Comparison of ENCODE assay signal across 10 mouse cellular contexts in genomic region chr1:39537631-39538380, GRCm38 (mm10). TPM values are rescaled to one million over a fixed set of nuclear protein-coding genes. Genes with fewer than 3 reads are reported as not detected.
DNase-seq lines count a peak whose midpoint lies in the region; ATAC-seq and TF ChIP-seq lines count a peak whose summit lies in the region.
"Had no signal": no experiment of that assay in that cellular context is flagged by ENCODE, and none has a peak within 500 bp of the region (broad histone marks: within the 10 kb centered on the region; RNA-seq: fewer than 3 reads in every experiment).

No protein-coding gene starts in this region.

- TF ChIP-seq CTCF in forebrain, postnatal 0 days (IDR thresholded peaks at IDR 0.05; ENCODE audit: low read depth): no peak
- no peak for TF ChIP-seq CTCF in kidney, postnatal 0 days (IDR thresholded peaks at IDR 0.05; ENCODE audit: low read depth)

- H3K4me1 ChIP-seq in forebrain, embryonic 15.5 days: peaks cover 22% of the 10 kb centered on the region
- H3K4me1 ChIP-seq in forebrain, postnatal 0 days (ENCODE audit: insufficient read depth): 0 out of 2 replicates have a peak, but pooled peaks cover 3% of the 10 kb centered on the region
- H3K4me1 ChIP-seq in kidney, postnatal 0 days (replicated peaks; ENCODE audit: insufficient read depth, low read length): peaks cover 5% of the 10 kb centered on the region; the same call in 1 of the 2 replicates
- H3K4me1 ChIP-seq in liver, embryonic 12.5 days: peaks cover 21% of the 10 kb centered on the region

- H3K4me3 ChIP-seq in forebrain, embryonic 15.5 days: no peak overlapping the region
- H3K4me3 ChIP-seq in forebrain, postnatal 0 days (ENCODE audit: low read depth, low read length): no peak overlapping the region
- H3K4me3 ChIP-seq in kidney, postnatal 0 days (replicated peaks; ENCODE audit: low read depth, low read length): no peak overlapping the region
- H3K4me3 ChIP-seq in liver, embryonic 12.5 days: no peak overlapping the region
- H3K4me3 ChIP-seq: heart, embryonic 15.5 days; layer of hippocampus, adult 2 months had no signal

- no peak for ATAC-seq in forebrain, embryonic 15.5 days (replicated peaks)
- no peak for ATAC-seq in forebrain, postnatal 0 days
- ATAC-seq in kidney, postnatal 0 days (replicated peaks; ENCODE audit: low FRiP score, low read depth): no peak
- no peak for ATAC-seq in liver, embryonic 12.5 days

- no peak overlapping the region for H3K27ac ChIP-seq in forebrain, embryonic 15.5 days (replicated peaks)
- no peak overlapping the region for H3K27ac ChIP-seq in forebrain, postnatal 0 days (ENCODE audit: low read depth, low read length)
- H3K27ac ChIP-seq in kidney, postnatal 0 days: no peak overlapping the region
- H3K27ac ChIP-seq in liver, embryonic 12.5 days: no peak overlapping the region
- H3K27ac ChIP-seq: heart, embryonic 15.5 days; layer of hippocampus, adult 2 months had no signal

- H3K4me2 ChIP-seq in forebrain, embryonic 15.5 days (replicated peaks): 0 out of 2 replicates have a peak overlapping the region, but pooled peaks have one; percentile 14
- H3K4me2 ChIP-seq in forebrain, postnatal 0 days (ENCODE audit: low read depth): no peak overlapping the region
- 0 out of 2 replicates have a peak overlapping the region, but pooled peaks have one; percentile 1 for H3K4me2 ChIP-seq in kidney, postnatal 0 days (ENCODE audit: low read length)
- peak overlapping the region; percentile 27 for H3K4me2 ChIP-seq in liver, embryonic 12.5 days
- H3K4me2 ChIP-seq: heart, embryonic 15.5 days had no signal

- 0 out of 2 replicates have a peak overlapping the region, but pooled peaks have one; percentile 8 for H3K9ac ChIP-seq in forebrain, embryonic 15.5 days (replicated peaks)
- no peak overlapping the region for H3K9ac ChIP-seq in forebrain, postnatal 0 days
- H3K9ac ChIP-seq in kidney, postnatal 0 days (ENCODE audit: low read depth, low read length): no peak overlapping the region
- no peak overlapping the region; the same call in 1 of the 2 replicates for H3K9ac ChIP-seq in liver, embryonic 12.5 days

- WGBS in forebrain, embryonic 15.5 days: 92% methylated on average over 10 of the region's 10 CpGs
- WGBS in forebrain, postnatal 0 days: 90% methylated on average over 10 of the region's 10 CpGs
- WGBS in kidney, postnatal 0 days: 90% methylated on average over 10 of the region's 10 CpGs
- 86% methylated on average over 10 of the region's 10 CpGs for WGBS in liver, embryonic 12.5 days (ENCODE audit: insufficient replicate concordance)

- DNase-seq in forebrain, postnatal 0 days: no peak
- no peak for DNase-seq in kidney, postnatal 0 days (ENCODE audit: low spot score)
- no peak for DNase-seq in kidney, adult 18-20 months
- peak; percentile 21 for DNase-seq in adrenal gland, postnatal 25 days
- no peak for DNase-seq in cerebellum, adult 9-10 months
- DNase-seq in cerebellum, postnatal 4 days (ENCODE audit: low spot score in 2 of 2): no peak

- peaks cover 38% of the 10 kb centered on the region for H3K36me3 ChIP-seq in forebrain, embryonic 15.5 days
- H3K36me3 ChIP-seq in forebrain, postnatal 0 days (ENCODE audit: insufficient read depth): peaks cover 36% of the 10 kb centered on the region
- peaks cover 43% of the 10 kb centered on the region for H3K36me3 ChIP-seq in kidney, postnatal 0 days (ENCODE audit: insufficient read depth, low read length)
- H3K36me3 ChIP-seq in liver, embryonic 12.5 days: peaks cover 49% of the 10 kb centered on the region

- H3K27me3 ChIP-seq in forebrain, embryonic 15.5 days: no peaks in the 10 kb centered on the region
- H3K27me3 ChIP-seq in forebrain, postnatal 0 days (ENCODE audit: insufficient read depth, low read length): no peaks in the 10 kb centered on the region
- no peaks in the 10 kb centered on the region for H3K27me3 ChIP-seq in kidney, postnatal 0 days (ENCODE audit: insufficient read depth, low read length)
- 0 out of 2 replicates have a peak, but pooled peaks cover 6% of the 10 kb centered on the region for H3K27me3 ChIP-seq in liver, embryonic 12.5 days (replicated peaks)
- H3K27me3 ChIP-seq: heart, embryonic 15.5 days had no signal

- no peaks in the 10 kb centered on the region for H3K9me3 ChIP-seq in forebrain, embryonic 15.5 days
- no peaks in the 10 kb centered on the region for H3K9me3 ChIP-seq in forebrain, postnatal 0 days (ENCODE audit: low read length)
- no peaks in the 10 kb centered on the region for H3K9me3 ChIP-seq in kidney, postnatal 0 days (replicated peaks; ENCODE audit: low read length)
- peaks cover 12% of the 10 kb centered on the region; the same call in 1 of the 2 replicates for H3K9me3 ChIP-seq in liver, embryonic 12.5 days (replicated peaks)
- H3K9me3 ChIP-seq: heart, embryonic 15.5 days had no signal

RNA-seq across cellular contexts. Expression of gene Cnot11, which starts 3.0 kb away (rescaled TPM):
- 18.8 and 19.4 TPM in 2 replicates for polyA plus RNA-seq in forebrain, embryonic 15.5 days (2015; fragmentation: Nextera tagmentation; extraction: Ambion mirVana)
- total RNA-seq in forebrain, postnatal 0 days (2014; rRNA removed): 27.9 and 38.8 TPM in 2 replicates
- 11.1 and 11.2 TPM in 2 replicates for polyA plus RNA-seq in forebrain, postnatal 0 days (2015; fragmentation: Nextera tagmentation; extraction: Ambion mirVana)
- polyA plus RNA-seq in kidney, postnatal 0 days (2015; fragmentation: Nextera tagmentation; extraction: Ambion mirVana): 16.8 and 18.6 TPM in 2 replicates
- total RNA-seq in adrenal gland, postnatal 25 days (2021): 21.2 and 21.9 TPM in 2 replicates
- polyA plus RNA-seq in liver, embryonic 12.5 days (2016; fragmentation: Nextera tagmentation; extraction: Ambion mirVana): 17.2 and 20.0 TPM in 2 replicates

RNA-seq across cellular contexts. Expression of gene Rnf149, which starts 39.4 kb away (rescaled TPM):
- polyA plus RNA-seq in forebrain, embryonic 15.5 days (2015; fragmentation: Nextera tagmentation; extraction: Ambion mirVana): 23.4 and 26.6 TPM in 2 replicates
- total RNA-seq in forebrain, postnatal 0 days (2014; rRNA removed): 27.5 and 29.5 TPM in 2 replicates
- polyA plus RNA-seq in forebrain, postnatal 0 days (2015; fragmentation: Nextera tagmentation; extraction: Ambion mirVana): 8.5 and 20.0 TPM in 2 replicates
- 26.4 and 27.7 TPM in 2 replicates for polyA plus RNA-seq in kidney, postnatal 0 days (2015; fragmentation: Nextera tagmentation; extraction: Ambion mirVana)
- 38.9 and 55.6 TPM in 2 replicates for total RNA-seq in adrenal gland, postnatal 25 days (2021)
- polyA plus RNA-seq in liver, embryonic 12.5 days (2016; fragmentation: Nextera tagmentation; extraction: Ambion mirVana): 25.6 and 27.3 TPM in 2 replicates

RNA-seq across cellular contexts. Expression of gene Tbc1d8, which starts 59.3 kb away (rescaled TPM):
- 10.0 and 10.6 TPM in 2 replicates for polyA plus RNA-seq in forebrain, embryonic 15.5 days (2015; fragmentation: Nextera tagmentation; extraction: Ambion mirVana)
- total RNA-seq in forebrain, postnatal 0 days (2014; rRNA removed): 15.9 and 19.3 TPM in 2 replicates
- polyA plus RNA-seq in forebrain, postnatal 0 days (2015; fragmentation: Nextera tagmentation; extraction: Ambion mirVana): 6.0 and 7.7 TPM in 2 replicates
- polyA plus RNA-seq in kidney, postnatal 0 days (2015; fragmentation: Nextera tagmentation; extraction: Ambion mirVana): 7.3 and 7.6 TPM in 2 replicates
- total RNA-seq in adrenal gland, postnatal 25 days (2021): 16.7 and 18.7 TPM in 2 replicates
- polyA plus RNA-seq in liver, embryonic 12.5 days (2016; fragmentation: Nextera tagmentation; extraction: Ambion mirVana): 4.9 and 5.0 TPM in 2 replicates
